Mouse (Mus musculus): Measurements from ENCODE around the gene Synj2. TPM values are rescaled to one million over a fixed set of nuclear protein-coding genes. Genes with fewer than 3 reads are reported as not detected.

Synj2 gene
- polyA plus RNA-seq, 2 experiments, result 3.3 to 4.4 TPM

DNA sequence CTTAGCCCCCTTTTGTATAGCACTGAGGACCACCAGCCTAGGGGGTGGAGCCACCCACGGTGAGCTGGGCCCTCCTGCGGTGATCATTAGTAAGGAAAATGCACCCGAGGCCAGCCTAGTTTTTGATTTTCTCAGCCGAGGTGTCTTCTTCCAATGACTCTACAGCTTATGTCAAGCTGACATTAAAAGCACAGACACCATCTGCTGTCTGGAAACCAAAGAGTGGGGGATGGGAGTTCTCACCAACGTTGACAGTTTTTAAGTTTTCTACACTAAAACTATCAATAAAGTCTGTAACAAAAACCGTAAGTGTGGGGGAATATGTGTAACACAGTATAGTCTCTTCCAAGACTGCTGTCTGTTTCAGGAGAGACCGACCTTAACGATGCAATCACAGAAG lies 16.8 kb upstream of the Synj2 start:
- Histone ChIP-seq H3K9me3 (ENCODE audit: control insufficient read depth, low read length) (no peaks in the 10 kb centered on the region), H3K4me3 (replicated peaks; ENCODE audit: low read length) (no peak overlapping the region), H3K4me2 (replicated peaks; ENCODE audit: low read depth, low read length, severe bottlenecking) (no peak overlapping the region), H3K36me3 (ENCODE audit: control insufficient read depth, insufficient read depth, low read length) (peaks cover 74% of the 10 kb centered on the region), H3K27ac (replicated peaks; ENCODE audit: low read depth, low read length) (no peak overlapping the region), H3K4me1 (ENCODE audit: control insufficient read depth, insufficient read depth, low read length) (no peaks in the 10 kb centered on the region), H3K9ac (ENCODE audit: low read depth, low read length, severe bottlenecking) (no peak overlapping the region), H3K27me3 (ENCODE audit: control insufficient read depth, insufficient read depth, low read length) (no peaks in the 10 kb centered on the region)
- TF ChIP-seq POLR2A (IDR thresholded peaks at IDR 0.05; ENCODE audit: borderline replicate concordance, extremely low read depth, insufficient read depth, insufficient read length), result no peak
- ATAC-seq (ENCODE audit: low FRiP score, low read depth), result no peak
- DNase-seq (ENCODE audit: low spot score), result no peak
- 69% methylated on average over 8 of the region's 8 CpGs for WGBS

DNA sequence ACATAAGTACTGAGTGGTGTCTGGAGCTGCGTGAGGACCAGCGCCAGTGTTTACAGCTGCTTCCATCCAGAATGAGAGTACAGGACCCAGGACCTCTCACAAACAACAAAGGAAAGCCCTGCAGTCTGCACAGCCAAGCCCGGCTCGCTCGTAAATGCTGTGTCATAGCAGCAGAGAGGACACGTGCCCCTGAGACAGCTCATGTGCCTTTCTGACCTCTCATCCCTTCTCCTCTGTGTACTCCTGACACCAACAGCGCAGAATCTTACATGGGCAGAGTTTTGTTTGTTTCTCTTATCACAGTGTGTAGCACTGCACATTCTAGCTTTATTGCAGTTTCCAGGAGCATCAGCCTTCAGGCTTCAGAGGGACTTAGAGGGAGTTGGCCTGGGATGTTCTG lies 14.4 kb upstream of the Synj2 start:
- DNase-seq (ENCODE audit: low spot score) (no peak), ATAC-seq (ENCODE audit: low FRiP score, low read depth) (no peak)
- H3K4me3 ChIP-seq (replicated peaks; ENCODE audit: low read length), result no peak overlapping the region
- H3K27me3 ChIP-seq (ENCODE audit: control insufficient read depth, insufficient read depth, low read length), result no peaks in the 10 kb centered on the region
- no peak overlapping the region for H3K9ac ChIP-seq (ENCODE audit: low read depth, low read length, severe bottlenecking)
- H3K36me3 ChIP-seq (ENCODE audit: control insufficient read depth, insufficient read depth, low read length), result peaks cover 70% of the 10 kb centered on the region
- no peak overlapping the region for H3K4me2 ChIP-seq (replicated peaks; ENCODE audit: low read depth, low read length, severe bottlenecking)
- no peaks in the 10 kb centered on the region for H3K4me1 ChIP-seq (ENCODE audit: control insufficient read depth, insufficient read depth, low read length)
- no peaks in the 10 kb centered on the region for H3K9me3 ChIP-seq (ENCODE audit: control insufficient read depth, low read length)
- H3K27ac ChIP-seq (replicated peaks; ENCODE audit: low read depth, low read length), result no peak overlapping the region
- WGBS, result 70% methylated on average over 7 of the region's 7 CpGs
- no peak for TF ChIP-seq POLR2A (IDR thresholded peaks at IDR 0.05; ENCODE audit: borderline replicate concordance, extremely low read depth, insufficient read depth, insufficient read length)

DNA sequence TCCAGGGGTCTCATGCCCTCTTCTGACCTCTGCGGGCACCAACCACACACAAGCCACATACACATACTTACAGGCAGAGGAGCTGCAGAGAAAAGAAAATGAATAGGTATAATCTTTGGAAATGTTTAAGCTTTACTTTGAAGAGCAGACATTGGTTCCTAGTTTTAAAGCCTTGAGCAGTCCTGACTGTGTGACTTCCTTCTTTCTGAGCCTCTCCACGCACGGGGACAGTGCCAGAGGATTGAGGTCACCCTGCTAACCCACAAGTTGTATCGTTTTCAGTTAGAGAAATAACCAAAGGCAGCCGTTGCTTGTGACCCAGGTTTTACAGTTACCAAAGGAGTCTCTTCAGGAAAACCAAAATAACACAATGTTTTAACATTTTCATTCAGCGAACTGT lies 12.0 kb upstream of the Synj2 start:
- H3K4me3 ChIP-seq (replicated peaks; ENCODE audit: low read length), result no peak overlapping the region
- no peak overlapping the region for H3K4me2 ChIP-seq (replicated peaks; ENCODE audit: low read depth, low read length, severe bottlenecking)
- no peaks in the 10 kb centered on the region for H3K9me3 ChIP-seq (ENCODE audit: control insufficient read depth, low read length)
- 92% methylated on average over 6 of the region's 6 CpGs for WGBS
- no peak overlapping the region for H3K9ac ChIP-seq (ENCODE audit: low read depth, low read length, severe bottlenecking)
- no peaks in the 10 kb centered on the region for H3K4me1 ChIP-seq (ENCODE audit: control insufficient read depth, insufficient read depth, low read length)
- no peak for TF ChIP-seq POLR2A (IDR thresholded peaks at IDR 0.05; ENCODE audit: borderline replicate concordance, extremely low read depth, insufficient read depth, insufficient read length)
- no peak for ATAC-seq (ENCODE audit: low FRiP score, low read depth)
- DNase-seq (ENCODE audit: low spot score), result no peak
- H3K27me3 ChIP-seq (ENCODE audit: control insufficient read depth, insufficient read depth, low read length), result no peaks in the 10 kb centered on the region
- H3K36me3 ChIP-seq (ENCODE audit: control insufficient read depth, insufficient read depth, low read length), result peaks cover 56% of the 10 kb centered on the region
- no peak overlapping the region for H3K27ac ChIP-seq (replicated peaks; ENCODE audit: low read depth, low read length)

DNA sequence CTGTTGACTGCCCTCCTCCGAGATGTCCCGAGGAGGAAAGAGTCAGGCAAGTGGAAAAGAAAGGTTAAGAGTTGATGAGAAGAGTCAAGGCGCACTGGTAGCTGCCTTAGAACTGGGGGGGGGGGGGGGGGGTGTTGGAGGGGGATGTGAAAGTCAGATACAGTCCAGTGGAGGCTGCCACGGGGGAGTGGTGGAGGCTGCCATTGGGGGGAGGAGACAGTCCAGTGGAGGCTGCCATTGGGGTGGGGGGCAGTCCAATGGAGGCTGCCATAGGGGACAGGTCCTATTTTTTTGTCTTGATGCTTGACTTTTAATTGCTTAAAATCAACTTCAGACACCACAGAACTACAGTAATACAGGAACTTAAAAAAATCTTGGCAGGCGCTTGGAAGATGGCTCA lies 8.9 kb upstream of the Synj2 start:
- ATAC-seq (ENCODE audit: low FRiP score, low read depth) (no peak), DNase-seq (ENCODE audit: low spot score) (no peak)
- peaks cover 36% of the 10 kb centered on the region for H3K36me3 ChIP-seq (ENCODE audit: control insufficient read depth, insufficient read depth, low read length)
- H3K9me3 ChIP-seq (ENCODE audit: control insufficient read depth, low read length), result no peaks in the 10 kb centered on the region
- no peak overlapping the region for H3K4me3 ChIP-seq (replicated peaks; ENCODE audit: low read length)
- H3K4me2 ChIP-seq (replicated peaks; ENCODE audit: low read depth, low read length, severe bottlenecking), result no peak overlapping the region
- TF ChIP-seq POLR2A (IDR thresholded peaks at IDR 0.05; ENCODE audit: borderline replicate concordance, extremely low read depth, insufficient read depth, insufficient read length), result no peak
- peaks cover 9% of the 10 kb centered on the region; the same call in 1 of the 2 replicates for H3K4me1 ChIP-seq (ENCODE audit: control insufficient read depth, insufficient read depth, low read length)
- no peaks in the 10 kb centered on the region for H3K27me3 ChIP-seq (ENCODE audit: control insufficient read depth, insufficient read depth, low read length)
- H3K27ac ChIP-seq (replicated peaks; ENCODE audit: low read depth, low read length), result no peak overlapping the region
- 74% methylated on average over 5 of the region's 5 CpGs for WGBS
- no peak overlapping the region for H3K9ac ChIP-seq (ENCODE audit: low read depth, low read length, severe bottlenecking)

DNA sequence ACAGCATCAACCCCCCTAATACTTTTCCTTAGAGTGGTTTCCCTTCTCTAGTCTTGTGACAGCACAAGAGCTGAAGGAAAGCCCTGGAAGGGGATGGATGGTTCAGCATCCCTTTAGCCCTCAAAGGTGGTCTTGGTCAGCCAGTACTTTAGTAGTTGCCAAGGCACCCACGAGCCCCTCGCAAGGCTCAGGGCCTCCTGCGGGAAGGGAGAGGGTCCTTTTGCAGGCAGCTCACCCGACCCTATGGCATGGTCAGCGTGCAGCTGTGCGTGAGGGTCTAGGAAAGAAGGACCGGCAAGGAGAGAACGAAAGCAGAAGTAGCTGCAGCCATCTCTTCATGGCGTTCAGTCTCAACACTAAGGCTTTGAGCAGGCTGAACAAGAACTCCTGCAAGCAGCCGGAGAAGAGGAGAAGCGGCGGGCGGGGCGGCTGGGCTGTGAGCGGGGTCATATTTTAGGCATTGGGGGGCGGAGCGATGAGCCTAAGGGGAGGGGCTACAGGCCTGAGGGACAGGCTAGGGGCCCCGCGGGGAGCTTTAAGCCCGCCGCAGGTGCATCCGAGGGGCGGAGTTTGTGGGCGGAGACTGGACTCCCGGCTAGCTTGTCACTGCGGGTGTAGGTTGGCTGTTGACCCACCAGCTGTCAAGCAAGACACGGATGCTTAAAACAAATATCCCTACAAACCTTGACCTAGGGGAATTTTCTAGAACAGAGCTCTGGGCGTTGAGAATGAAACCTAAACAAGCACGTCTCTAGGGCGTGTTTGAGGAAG lies 6.3 kb upstream of the Synj2 start:
- H3K27me3 ChIP-seq (ENCODE audit: control insufficient read depth, insufficient read depth, low read length), result 0 out of 2 replicates have a peak, but pooled peaks cover 3% of the 10 kb centered on the region
- peak overlapping the region; percentile 66 for H3K4me2 ChIP-seq (replicated peaks; ENCODE audit: low read depth, low read length, severe bottlenecking)
- H3K4me1 ChIP-seq (ENCODE audit: control insufficient read depth, insufficient read depth, low read length), result peaks cover 9% of the 10 kb centered on the region; the same call in 1 of the 2 replicates
- ATAC-seq (ENCODE audit: low FRiP score, low read depth), result peak; percentile 77
- no peak overlapping the region for H3K27ac ChIP-seq (replicated peaks; ENCODE audit: low read depth, low read length)
- WGBS, result 2% methylated on average over 30 of the region's 30 CpGs
- no peak for TF ChIP-seq POLR2A (IDR thresholded peaks at IDR 0.05; ENCODE audit: borderline replicate concordance, extremely low read depth, insufficient read depth, insufficient read length)
- peak; percentile 79 for DNase-seq (ENCODE audit: low spot score)
- peak overlapping the region; percentile 38 for H3K9ac ChIP-seq (ENCODE audit: low read depth, low read length, severe bottlenecking)
- peaks cover 13% of the 10 kb centered on the region for H3K36me3 ChIP-seq (ENCODE audit: control insufficient read depth, insufficient read depth, low read length)
- no peaks in the 10 kb centered on the region for H3K9me3 ChIP-seq (ENCODE audit: control insufficient read depth, low read length)
- H3K4me3 ChIP-seq (replicated peaks; ENCODE audit: low read length), result peak overlapping the region; percentile 32
